ENCODE assay signal across 22 mouse cellular contexts in the genomic region with DNA sequence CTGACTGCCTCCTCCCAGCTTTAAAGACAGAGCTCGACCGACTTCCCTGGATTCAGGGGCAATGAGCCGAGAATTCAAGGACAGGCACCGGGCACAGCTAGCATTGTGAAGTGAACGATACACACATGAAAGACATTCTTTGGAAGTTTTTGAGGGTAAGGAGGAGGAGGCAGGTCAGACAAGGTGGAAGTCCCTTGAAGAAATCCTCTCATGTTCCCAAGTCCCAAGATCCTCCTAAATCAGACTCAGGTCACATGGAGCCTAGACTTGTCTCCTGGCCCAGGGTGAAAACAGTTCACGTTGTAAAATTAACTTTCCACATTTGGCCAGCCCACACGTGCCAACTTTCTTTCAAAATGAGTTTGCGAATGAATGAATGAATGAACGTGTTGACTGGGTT.
DNase-seq lines count a peak whose midpoint lies in the region; ATAC-seq and TF ChIP-seq lines count a peak whose summit lies in the region.
"Had no signal": no experiment of that assay in that cellular context is flagged by ENCODE, and none has a peak within 500 bp of the region (broad histone marks: within the 10 kb centered on the region; RNA-seq: fewer than 3 reads in every experiment).

No protein-coding gene starts in this region.

- peaks cover 9% of the 10 kb centered on the region; the same call in 1 of the 2 replicates for H3K4me1 ChIP-seq in kidney, embryonic 14.5 days (ENCODE audit: control insufficient read depth, insufficient read depth, low read length)
- H3K4me1 ChIP-seq: heart, embryonic 15.5 days had no signal

- DNase-seq in cerebellum, adult 9-10 months: peak; percentile 3
- DNase-seq in kidney, postnatal 36 days: no peak
- peak; percentile 23 for DNase-seq in left cerebral cortex, postnatal 4 days
- no peak for DNase-seq in left cerebral cortex, adult 8-10 months (ENCODE audit: low spot score in 2 of 2)
- DNase-seq in adrenal gland, postnatal 14 days: peak; percentile 42
- no peak for DNase-seq in layer of hippocampus, adult 2 months (ENCODE audit: low spot score in 2 of 2)
- DNase-seq: cerebellum, adult 18-20 months; cerebellum, postnatal 14 days; forebrain, postnatal 0 days; gastrocnemius, postnatal 14 days; heart, adult 2 months; heart, postnatal 14 days had no signal

- H3K36me3 ChIP-seq in kidney, embryonic 14.5 days (ENCODE audit: control insufficient read depth, insufficient read depth, low read length): no peaks in the 10 kb centered on the region
- H3K36me3 ChIP-seq: embryonic facial prominence, embryonic 10.5 days; heart, embryonic 15.5 days had no signal

- H3K9ac ChIP-seq in kidney, embryonic 14.5 days (ENCODE audit: low read depth, low read length): no peak overlapping the region
- H3K9ac ChIP-seq: forebrain, embryonic 13.5 days; forebrain, postnatal 0 days; heart, embryonic 15.5 days; hindbrain, embryonic 14.5 days had no signal

- H3K4me2 ChIP-seq in kidney, embryonic 14.5 days (replicated peaks; ENCODE audit: low read depth, low read length): no peak overlapping the region
- H3K4me2 ChIP-seq: forebrain, embryonic 13.5 days; heart, embryonic 11.5 days; heart, embryonic 15.5 days; hindbrain, embryonic 14.5 days had no signal

- H3K27me3 ChIP-seq in kidney, embryonic 14.5 days (ENCODE audit: control insufficient read depth, insufficient read depth, low read length): no peaks in the 10 kb centered on the region
- H3K27me3 ChIP-seq: heart, embryonic 15.5 days had no signal

- ATAC-seq in cerebellum, adult (ENCODE audit: insufficient number of reproducible peaks, low FRiP score, low TSS enrichment): no peak
- ATAC-seq in kidney, embryonic 14.5 days (ENCODE audit: low FRiP score, low TSS enrichment): peak; percentile 66; the same call in 1 of the 2 replicates
- ATAC-seq: activated CD4-positive, CD25-positive, alpha-beta regulatory T cell, adult 4 months; CD4-positive, CD25-positive, alpha-beta regulatory T cell, adult 4 months; forebrain, embryonic 13.5 days; forebrain, postnatal 0 days; intestine, embryonic 16.5 days had no signal

- intact Hi-C loops in left cerebral cortex, postnatal 4 days (cut with DNase I): loop anchor here (10.0 kb wide), 2 partner anchors 169 to 1571 kb away; no protein-coding TSS in a partner anchor

- 16% methylated on average over 9 of the region's 9 CpGs for WGBS in kidney, embryonic 14.5 days

- no peak overlapping the region for H3K4me3 ChIP-seq in kidney, embryonic 14.5 days (ENCODE audit: low read length)
- H3K4me3 ChIP-seq in layer of hippocampus, adult 2 months: no peak overlapping the region
- H3K4me3 ChIP-seq: embryonic facial prominence, embryonic 10.5 days; forebrain, embryonic 13.5 days; heart, adult 2 months; heart, embryonic 15.5 days had no signal

- H3K9me3 ChIP-seq in kidney, embryonic 14.5 days (ENCODE audit: control insufficient read depth, low read length): no peaks in the 10 kb centered on the region
- H3K9me3 ChIP-seq: embryonic facial prominence, embryonic 10.5 days; forebrain, embryonic 13.5 days; heart, embryonic 15.5 days had no signal

- H3K27ac ChIP-seq in kidney, embryonic 14.5 days (ENCODE audit: low read depth, low read length): no peak overlapping the region
- H3K27ac ChIP-seq in layer of hippocampus, adult 2 months: no peak overlapping the region
- H3K27ac ChIP-seq: embryonic facial prominence, embryonic 10.5 days; forebrain, embryonic 13.5 days; heart, adult 2 months; heart, embryonic 15.5 days; hindbrain, embryonic 14.5 days had no signal

- TF ChIP-seq CTCF in layer of hippocampus, adult 2 months (conservative IDR thresholded peaks at IDR 0.05): no peak

Comparison
In these comparisons a context has a peak if more than half of its experiments do, and no peak if none do; other contexts are left out.
1. DNase-seq: peak in cerebellum, adult 9-10 months (single experiment), left cerebral cortex, postnatal 4 days (single experiment) and adrenal gland, postnatal 14 days (single experiment); none in kidney, postnatal 36 days (0 of 2), left cerebral cortex, adult 8-10 months (0 of 2) and layer of hippocampus, adult 2 months (0 of 2).